Mouse (Mus musculus) forebrain, embryonic 16.5 days (tissue): ENCODE results near the gene E130114P18Rik. TPM values are rescaled to one million over a fixed set of nuclear protein-coding genes. Genes with fewer than 3 reads are reported as not detected.

ENCODE experiments used
- ATAC-seq: fragments of 200-750 bp; cut with Nextera tagmentation; 2 replicates; pipeline ENCODE4 v1.8.0; 2017; ENCODE audit warnings: mild to moderate bottlenecking, moderate library complexity
- H3K27ac ChIP-seq: fragments of 300-500 bp; sonication (generic); 2 replicates; pipeline ENCODE4 v1.5.1; 2014; ENCODE audit warnings: low read length, control low read depth
- H3K27me3 ChIP-seq: fragments of 300-500 bp; sonication (generic); replicated peaks from 2 replicates; pipeline ENCODE4 v1.6.1; 2014; ENCODE audit warnings: low read length; ENCODE audit not compliant: control insufficient read depth, insufficient read depth
- H3K36me3 ChIP-seq: fragments of 300-500 bp; sonication (generic); 2 replicates; pipeline ENCODE4 v1.6.1; 2014; ENCODE audit not compliant: control insufficient read depth, insufficient read depth
- H3K4me1 ChIP-seq: fragments of 300-500 bp; sonication (generic); replicated peaks from 2 replicates; pipeline ENCODE4 v1.6.1; 2014; ENCODE audit warnings: low read length; ENCODE audit not compliant: control insufficient read depth, insufficient read depth
- H3K4me2 ChIP-seq: fragments of 300-500 bp; sonication (generic); 2 replicates; pipeline ENCODE4 v1.6.1; 2014; ENCODE audit warnings: mild to moderate bottlenecking, low read length, control low read depth
- H3K4me3 ChIP-seq: fragments of 300-500 bp; sonication (generic); replicated peaks from 2 replicates; pipeline ENCODE4 v1.5.1; 2014; ENCODE audit warnings: mild to moderate bottlenecking, low read length, control low read depth
- H3K9ac ChIP-seq: fragments of 300-500 bp; sonication (generic); replicated peaks from 2 replicates; pipeline ENCODE4 v1.6.1; 2014; ENCODE audit warnings: low read depth, low read length, control low read depth
- H3K9me3 ChIP-seq: fragments of 300-500 bp; sonication (generic); 2 replicates; pipeline ENCODE4 v1.6.1; 2016; ENCODE audit warnings: low read length; ENCODE audit not compliant: control insufficient read depth
- WGBS: fragments of 180-500 bp; shearing (Covaris S2); extraction: QIAGEN DNeasy Blood & Tissue Kit; methylation state at CpG from one replicate; pipeline ENCODE4 v1.1.7; 2014; 5-methylcytosine and 5-hydroxymethylcytosine counted together
- polyA plus RNA-seq: library from polyadenylated mRNA; unstranded; fragments of >200 nt; fragmentation: Nextera tagmentation; extraction: Ambion mirVana; gene quantifications from 2 replicates; pipeline ENCODE4 v1.2.1, GENCODE M21; 2015

E130114P18Rik gene
- polyA plus RNA-seq, 1 experiment from 2014 or later: 31.0 TPM

- ATAC-seq: no peak
- peak overlapping the region; percentile 90 for H3K4me2 ChIP-seq
- no peaks in the 10 kb centered on the region for H3K27me3 ChIP-seq
- peak overlapping the region; percentile 32; the same call in 1 of the 2 replicates for H3K9ac ChIP-seq
- peak overlapping the region; percentile 62 for H3K27ac ChIP-seq
- peaks cover 38% of the 10 kb centered on the region for H3K4me1 ChIP-seq
- H3K4me3 ChIP-seq: 0 out of 2 replicates have a peak overlapping the region, but pooled peaks have one; percentile 24
- WGBS: 9% methylated on average over 4 of the region's 4 CpGs
- no peaks in the 10 kb centered on the region for H3K9me3 ChIP-seq
- no peaks in the 10 kb centered on the region for H3K36me3 ChIP-seq
Observed at GRCm38 (mm10) chr4:97774446-97774950, 3.4 kb downstream of the E130114P18Rik start.

DNA sequence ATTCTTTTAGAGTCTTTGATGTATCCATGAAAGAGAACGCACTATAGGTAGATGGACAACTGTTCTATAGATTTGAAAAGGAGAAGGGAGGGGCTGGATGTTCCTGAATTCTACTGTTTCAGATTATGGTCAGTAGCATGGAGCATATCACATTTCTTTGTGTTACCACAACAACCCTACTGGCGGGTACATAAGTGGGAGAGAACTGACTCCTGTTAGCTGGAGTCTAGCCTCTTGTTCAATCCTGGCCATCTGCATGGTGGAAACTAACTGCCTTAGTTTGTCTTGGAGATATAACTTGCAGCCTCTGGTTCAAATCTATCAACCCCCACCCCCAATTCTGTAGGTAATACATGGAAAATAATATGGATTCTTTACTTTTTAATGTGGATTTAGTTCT lies 4.1 kb downstream of the E130114P18Rik start:
- Histone ChIP-seq H3K36me3 (no peaks in the 10 kb centered on the region), H3K27me3 (no peaks in the 10 kb centered on the region), H3K4me1 (peaks cover 37% of the 10 kb centered on the region), H3K4me3 (peak overlapping the region; percentile 58), H3K27ac (peak overlapping the region; percentile 92), H3K9me3 (no peaks in the 10 kb centered on the region), H3K9ac (no peak overlapping the region), H3K4me2 (peak overlapping the region; percentile 80)
- ATAC-seq: no peak
- WGBS: 48% methylated on average over 2 of the region's 2 CpGs

DNA sequence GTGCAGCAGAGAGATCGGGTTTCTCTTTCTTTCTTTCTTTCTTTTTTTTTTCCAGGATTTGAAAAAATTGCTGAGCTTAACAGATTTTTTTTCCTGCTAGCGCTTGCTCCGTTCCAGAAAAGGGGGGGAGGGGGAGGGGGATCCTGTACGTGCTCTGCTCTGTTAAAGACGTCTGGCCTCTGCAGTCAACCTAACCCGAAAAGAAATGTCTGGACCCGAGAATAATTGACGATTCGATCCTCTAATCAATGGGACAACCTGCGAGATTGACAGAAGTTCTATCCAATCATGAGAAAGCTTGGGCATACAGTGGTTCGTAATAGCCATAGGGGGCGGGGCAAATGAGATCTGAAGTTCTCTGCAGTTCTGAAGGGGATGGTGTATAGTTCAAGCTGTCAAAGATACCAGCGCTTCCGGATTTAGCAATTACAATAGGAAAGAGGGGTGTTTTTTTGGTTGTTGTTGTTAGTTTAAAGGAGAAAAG lies 4.7 kb downstream of the E130114P18Rik start:
- peak; percentile 69 for ATAC-seq
- WGBS: under 1% methylated on average over 14 of the region's 14 CpGs
- peaks cover 37% of the 10 kb centered on the region for H3K4me1 ChIP-seq

GRCm38 (mm10) chr4:97772641-97773040 lies 5.2 kb downstream of the E130114P18Rik start, which contains the start of gene Nfia:
Nfia (plus strand) TSS chr4:97772734.
- H3K4me3 ChIP-seq: peak within 1 kb of the TSS; percentile 58
- peak within 1 kb of the TSS; percentile 68 for H3K9ac ChIP-seq
- no peak for ATAC-seq

More for the DNA sequence above, 4.7 kb downstream of the E130114P18Rik start:
- Histone ChIP-seq H3K4me3 (peak overlapping the region; percentile 58), H3K27ac (peak overlapping the region; percentile 92), H3K36me3 (no peaks in the 10 kb centered on the region), H3K9me3 (no peaks in the 10 kb centered on the region), H3K4me2 (peak overlapping the region; percentile 80), H3K27me3 (no peaks in the 10 kb centered on the region), H3K9ac (no peak overlapping the region)

DNA sequence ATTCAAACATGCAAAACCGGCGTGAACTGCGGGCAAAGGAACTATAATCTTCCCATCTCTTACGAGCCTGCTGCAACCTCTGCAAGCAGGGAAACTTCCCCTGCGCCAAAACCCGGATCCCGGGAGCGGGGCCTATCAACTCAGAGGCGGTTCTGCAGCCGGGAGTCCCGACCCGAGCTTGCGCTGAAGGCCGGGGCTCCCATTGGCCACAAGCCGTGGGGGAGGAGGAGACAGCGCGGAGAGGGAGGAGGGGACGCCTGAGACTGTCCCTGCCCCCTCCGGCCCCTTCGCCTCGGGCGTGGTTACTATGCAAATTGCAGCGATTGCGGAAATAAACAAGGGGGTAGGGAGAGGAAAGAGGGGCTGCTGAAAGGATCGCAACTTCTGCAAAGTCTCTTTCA lies 5.8 kb downstream of the E130114P18Rik start:
- peak overlapping the region; percentile 92 for H3K27ac ChIP-seq
- no peaks in the 10 kb centered on the region for H3K36me3 ChIP-seq
- H3K9ac ChIP-seq: peak overlapping the region; percentile 68
- H3K4me1 ChIP-seq: peaks cover 36% of the 10 kb centered on the region
- H3K9me3 ChIP-seq: no peaks in the 10 kb centered on the region
- no peaks in the 10 kb centered on the region for H3K27me3 ChIP-seq
- WGBS: under 1% methylated on average over 25 of the region's 25 CpGs
- peak; percentile 93 for ATAC-seq
- H3K4me3 ChIP-seq: peak overlapping the region; percentile 58
- H3K4me2 ChIP-seq: peak overlapping the region; percentile 80

More at GRCm38 (mm10) chr4:97772641-97773040, 5.2 kb downstream of the E130114P18Rik start, which contains the start of gene Nfia:
- no peaks in the 10 kb centered on the region for H3K27me3 ChIP-seq
- H3K4me2 ChIP-seq: peak within 1 kb of the TSS; percentile 80
- WGBS: 0% methylated on average over 9 of the region's 9 CpGs
- no peaks in the 10 kb centered on the region for H3K36me3 ChIP-seq
- H3K9me3 ChIP-seq: no peaks in the 10 kb centered on the region
- H3K4me1 ChIP-seq: peaks cover 37% of the 10 kb centered on the region
- peak within 1 kb of the TSS; percentile 92 for H3K27ac ChIP-seq

DNA sequence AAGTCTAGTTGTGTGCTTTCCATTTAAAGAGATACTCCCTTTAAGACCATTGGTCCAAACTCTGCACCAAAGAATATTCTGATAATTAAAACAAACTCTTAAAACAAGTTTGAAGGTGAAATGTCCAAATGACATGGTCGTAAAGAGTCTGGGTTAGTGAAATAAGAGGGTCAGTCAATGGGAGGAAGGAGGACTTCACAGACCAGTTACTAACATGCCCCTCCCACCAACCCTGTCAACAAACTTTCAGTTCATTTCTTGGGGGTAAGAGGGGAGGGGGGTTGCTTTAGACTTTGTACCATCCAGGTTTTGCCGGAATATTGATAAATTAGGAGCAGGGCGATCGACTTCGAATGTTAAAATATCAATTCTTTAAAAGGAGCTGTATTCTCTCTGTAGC lies 6.5 kb downstream of the E130114P18Rik start:
- Histone ChIP-seq H3K27me3 (no peaks in the 10 kb centered on the region), H3K27ac (peak overlapping the region; percentile 92), H3K9me3 (no peaks in the 10 kb centered on the region), H3K9ac (peak overlapping the region; percentile 68), H3K4me2 (peak overlapping the region; percentile 80), H3K4me1 (peaks cover 30% of the 10 kb centered on the region), H3K4me3 (peak overlapping the region; percentile 58), H3K36me3 (no peaks in the 10 kb centered on the region)
- WGBS: 7% methylated on average over 5 of the region's 5 CpGs
- ATAC-seq: no peak

DNA sequence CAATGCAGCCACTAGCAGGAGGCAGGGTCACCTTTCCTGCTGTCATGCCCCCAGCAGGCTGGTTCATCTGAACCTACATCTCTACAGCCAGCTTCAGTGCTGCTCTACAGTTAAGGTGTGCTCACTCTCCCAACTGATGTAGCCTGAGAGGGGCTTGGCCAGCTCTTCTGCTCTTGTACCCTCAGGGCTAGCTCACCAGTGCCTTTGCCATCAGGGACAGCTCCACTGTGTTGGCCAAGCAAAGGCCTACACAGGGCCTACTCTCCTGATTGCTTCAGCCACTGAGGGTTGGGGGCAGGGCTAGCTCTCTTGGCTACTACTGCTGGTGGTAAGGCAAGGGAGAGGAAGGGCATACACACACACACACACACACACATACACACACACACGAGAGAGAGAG lies 8.0 kb downstream of the E130114P18Rik start:
- Histone ChIP-seq H3K27ac (no peak overlapping the region), H3K9me3 (no peaks in the 10 kb centered on the region), H3K36me3 (no peaks in the 10 kb centered on the region), H3K4me1 (peaks cover 18% of the 10 kb centered on the region), H3K4me3 (no peak overlapping the region), H3K4me2 (no peak overlapping the region), H3K27me3 (no peaks in the 10 kb centered on the region), H3K9ac (no peak overlapping the region)
- WGBS: no CpG with 5 or more reads among the region's 1 CpGs
- no peak for ATAC-seq

GRCm38 (mm10) chr4:97767516-97767915 lies 10.4 kb downstream of the E130114P18Rik start:
- Histone ChIP-seq H3K36me3 (no peaks in the 10 kb centered on the region), H3K9ac (no peak overlapping the region), H3K9me3 (no peaks in the 10 kb centered on the region), H3K27me3 (no peaks in the 10 kb centered on the region), H3K4me2 (no peak overlapping the region), H3K4me3 (no peak overlapping the region), H3K27ac (no peak overlapping the region), H3K4me1 (peaks cover 5% of the 10 kb centered on the region)
- no peak for ATAC-seq
- WGBS: 93% methylated on average over 5 of the region's 5 CpGs

DNA sequence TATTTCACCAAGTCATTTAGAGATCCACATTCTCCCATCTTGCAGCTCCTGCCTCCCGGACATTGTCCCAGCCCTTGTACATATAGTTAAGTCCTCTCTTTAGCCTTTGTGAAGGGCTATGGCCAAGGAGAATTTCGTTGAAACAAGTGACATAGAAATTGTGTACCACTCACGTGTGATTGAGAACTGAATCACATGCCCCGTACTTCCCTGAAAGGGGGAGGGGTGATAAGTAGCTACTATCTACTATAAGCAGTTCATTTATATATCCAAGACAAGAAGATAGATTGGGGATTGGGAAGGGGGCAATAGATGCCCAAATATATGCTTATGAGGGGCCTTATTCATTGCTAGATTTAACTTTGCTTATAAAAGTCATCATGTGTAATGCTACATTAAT lies 10.9 kb downstream of the E130114P18Rik start:
- Histone ChIP-seq H3K4me2 (no peak overlapping the region), H3K4me1 (peaks cover 5% of the 10 kb centered on the region), H3K4me3 (no peak overlapping the region), H3K9me3 (no peaks in the 10 kb centered on the region), H3K36me3 (no peaks in the 10 kb centered on the region), H3K9ac (no peak overlapping the region), H3K27ac (no peak overlapping the region), H3K27me3 (no peaks in the 10 kb centered on the region)
- 79% methylated on average over 4 of the region's 4 CpGs for WGBS
- ATAC-seq: no peak
